Mouse (Mus musculus): Measurements from ENCODE around the gene Speer4d.
A peak's percentile ranks its signal among the peaks of the same experiment; 100 is the strongest.
"Not testable (repeated sequence)": the region's sequence is repeated elsewhere in the genome, so short reads cannot be mapped to it uniquely, and the experiment has no call there.

Speer4d gene

GRCm38 (mm10) chr5:15618764-15619163, at the start of gene Speer4d:
Gene Speer4d (plus strand): TSS chr5:15619064.
- not testable (repeated sequence) for DNase-seq

GRCm38 (mm10) chr5:15573735-15574134, 45.1 kb upstream of the Speer4d start:
- not testable (repeated sequence) for DNase-seq

- DNase-seq: not testable (repeated sequence)
Observed at GRCm38 (mm10) chr5:15577033-15577432, 41.8 kb upstream of the Speer4d start, which contains the start of gene Gm21083. Gene Gm21083 (plus strand): TSS chr5:15577333.

- peak; percentile 21 for DNase-seq
Observed at GRCm38 (mm10) chr5:15586351-15586750, 32.5 kb upstream of the Speer4d start.

- DNase-seq: not testable (repeated sequence)
Observed at GRCm38 (mm10) chr5:15588291-15588690, 30.6 kb upstream of the Speer4d start.

GRCm38 (mm10) chr5:15590635-15591034, 28.2 kb upstream of the Speer4d start:
- not testable (repeated sequence) for DNase-seq

- not testable (repeated sequence) for DNase-seq
Observed at GRCm38 (mm10) chr5:15591577-15591976, 27.3 kb upstream of the Speer4d start.

- not testable (repeated sequence) for DNase-seq
Observed at GRCm38 (mm10) chr5:15598831-15599230, 20.0 kb upstream of the Speer4d start.

- DNase-seq: not testable (repeated sequence)
Observed at GRCm38 (mm10) chr5:15600342-15600741, 18.5 kb upstream of the Speer4d start.

- DNase-seq: not testable (repeated sequence)
Observed at GRCm38 (mm10) chr5:15601481-15601880, 17.4 kb upstream of the Speer4d start.

GRCm38 (mm10) chr5:15601960-15602359, 16.9 kb upstream of the Speer4d start:
- not testable (repeated sequence) for DNase-seq

- not testable (repeated sequence) for DNase-seq
Observed at GRCm38 (mm10) chr5:15602424-15602947, 16.4 kb upstream of the Speer4d start.

GRCm38 (mm10) chr5:15603008-15603407, 15.9 kb upstream of the Speer4d start:
- DNase-seq: not testable (repeated sequence)

- not testable (repeated sequence) for DNase-seq
Observed at GRCm38 (mm10) chr5:15603585-15603984, 15.3 kb upstream of the Speer4d start.

- not testable (repeated sequence) for DNase-seq
Observed at GRCm38 (mm10) chr5:15606677-15607076, 12.2 kb upstream of the Speer4d start.

- not testable (repeated sequence) for DNase-seq
Observed at GRCm38 (mm10) chr5:15610695-15611094, 8.2 kb upstream of the Speer4d start.

GRCm38 (mm10) chr5:15616195-15616594, 2.7 kb upstream of the Speer4d start:
- DNase-seq: not testable (repeated sequence)

GRCm38 (mm10) chr5:15628136-15628535, 9.3 kb downstream of the Speer4d start:
- DNase-seq: peak; percentile 43

GRCm38 (mm10) chr5:15630068-15630467, 11.2 kb downstream of the Speer4d start:
- not testable (repeated sequence) for DNase-seq

- DNase-seq: not testable (repeated sequence)
Observed at GRCm38 (mm10) chr5:15637637-15638036, 18.8 kb downstream of the Speer4d start.

- not testable (repeated sequence) for DNase-seq
Observed at GRCm38 (mm10) chr5:15645707-15646106, 26.8 kb downstream of the Speer4d start.

- not testable (repeated sequence) for DNase-seq
Observed at GRCm38 (mm10) chr5:15652334-15652733, 33.5 kb downstream of the Speer4d start.

GRCm38 (mm10) chr5:15656959-15657358, 38.1 kb downstream of the Speer4d start, which contains the start of gene 4930572O03Rik:
Gene 4930572O03Rik (minus strand): TSS chr5:15657059.
- not testable (repeated sequence) for DNase-seq

- DNase-seq: not testable (repeated sequence)
Observed at GRCm38 (mm10) chr5:15663847-15664246, 45.0 kb downstream of the Speer4d start.

- DNase-seq: not testable (repeated sequence)
Observed at GRCm38 (mm10) chr5:15670789-15671188, 51.9 kb downstream of the Speer4d start.

Measured in kidney, adult 18-20 months (tissue).